Mouse (Mus musculus): ENCODE data around the gene Muc4. TPM values are rescaled to one million over a fixed set of nuclear protein-coding genes. Genes with fewer than 3 reads are reported as not detected.

Muc4 gene
- total RNA-seq (2022) = under 1 TPM in 1 of 4 experiments, not detected in 3; 0.05 TPM

DNA sequence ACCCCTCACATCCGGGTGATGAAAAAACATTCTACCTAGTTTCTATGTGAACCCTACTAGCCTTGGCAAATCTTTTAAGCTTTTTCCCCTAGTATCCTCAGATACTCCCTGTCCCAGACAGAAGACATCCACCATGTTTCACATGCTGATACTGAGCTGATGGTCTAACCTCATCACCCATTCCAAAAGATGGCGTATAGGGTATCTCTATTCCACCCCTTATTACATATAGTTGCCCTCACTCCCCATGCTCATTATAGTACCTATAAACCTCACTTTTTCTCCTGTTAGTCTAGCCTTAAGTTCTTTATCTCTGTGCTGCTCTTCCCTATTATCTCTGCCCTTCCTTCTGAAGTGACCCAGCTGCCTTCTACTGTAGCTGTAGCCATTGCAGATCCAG lies at the start of gene Muc4:
TSS of gene Muc4 (plus strand) at position 301 of the 400 bp plus-strand sequence.
- DNase-seq (ENCODE audit: low spot score in 2 of 2) = no peak

- DNase-seq (ENCODE audit: low spot score in 2 of 2) = no peak
Observed at GRCm38 (mm10) chr16:32685998-32686397, 49.7 kb upstream of the Muc4 start.

- DNase-seq (ENCODE audit: low spot score in 2 of 2) = no peak
Observed at GRCm38 (mm10) chr16:32687221-32687620, 48.5 kb upstream of the Muc4 start.

DNA sequence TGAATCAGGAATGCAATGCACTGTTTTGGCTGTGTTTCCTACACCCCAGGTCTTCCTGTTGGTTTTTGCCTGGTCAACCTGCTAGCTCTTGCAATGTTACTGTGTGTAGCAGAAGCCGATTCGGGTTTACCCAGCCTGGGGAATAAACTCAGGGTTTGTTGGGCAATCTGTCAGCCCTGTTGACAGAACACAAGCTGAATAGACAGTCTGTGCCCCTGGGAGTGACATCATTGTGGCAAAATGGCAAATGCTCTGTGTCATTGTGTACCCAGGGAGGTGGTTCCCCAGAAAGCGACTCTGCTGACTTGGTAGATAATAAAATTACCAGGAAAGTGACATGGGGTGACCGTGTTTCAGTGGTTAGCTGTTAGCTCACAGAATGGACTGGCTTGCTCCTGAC lies 46.9 kb upstream of the Muc4 start:
- no peak for DNase-seq (ENCODE audit: low spot score in 2 of 2)

DNA sequence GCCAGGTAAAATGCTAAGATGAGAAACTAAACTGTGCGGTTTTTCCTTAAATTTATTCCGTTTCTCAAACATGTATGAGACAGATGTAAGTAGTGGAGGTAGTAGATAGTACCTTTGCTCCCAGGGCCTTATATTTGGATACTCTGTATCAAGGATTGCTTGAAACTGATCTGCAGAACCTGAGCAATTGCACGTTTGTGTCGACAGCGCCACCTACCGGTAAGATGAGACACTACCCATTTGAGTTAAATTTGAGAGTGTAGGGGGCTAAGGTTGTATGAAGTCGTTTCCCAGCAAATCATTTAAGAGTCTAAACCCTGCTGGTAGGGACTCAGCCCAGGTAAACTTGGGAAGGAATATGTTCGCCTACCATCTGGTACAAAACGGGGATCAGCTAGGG lies 46.2 kb upstream of the Muc4 start:
- DNase-seq (ENCODE audit: low spot score in 2 of 2) = no peak

DNA sequence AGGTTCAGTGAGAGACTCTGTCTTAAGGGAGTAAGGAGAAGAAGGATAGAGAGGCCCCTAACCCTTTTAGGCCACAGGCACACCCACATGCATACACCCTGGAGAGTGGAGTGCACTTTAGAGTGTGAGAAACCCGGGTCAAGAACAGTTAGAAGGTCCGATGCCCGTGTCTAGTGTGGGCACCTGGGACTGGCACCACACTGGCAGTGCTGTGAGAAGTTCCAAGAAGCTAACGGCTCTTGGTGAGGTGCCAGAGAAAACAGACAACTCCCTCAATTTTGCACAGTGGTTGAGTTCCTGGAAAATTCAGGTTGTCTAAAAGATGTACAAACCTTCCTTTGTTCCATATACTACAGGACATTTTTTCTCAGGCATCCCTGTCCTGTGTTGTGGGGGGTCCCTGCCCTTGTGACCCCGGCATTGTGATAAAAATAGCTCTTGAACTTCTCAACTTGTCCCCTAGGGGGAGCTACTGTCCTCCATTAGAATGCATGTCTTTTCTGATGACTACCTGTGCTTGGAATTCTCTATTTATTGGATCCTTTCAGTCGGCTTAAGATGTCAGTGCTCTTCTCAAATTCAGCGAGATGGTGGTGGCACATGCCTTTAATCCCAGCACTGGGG lies 38.7 kb upstream of the Muc4 start:
- DNase-seq (ENCODE audit: low spot score in 2 of 2) = no peak

GRCm38 (mm10) chr16:32697665-32698446 lies 37.8 kb upstream of the Muc4 start:
- no peak for DNase-seq (ENCODE audit: low spot score in 2 of 2)

DNA sequence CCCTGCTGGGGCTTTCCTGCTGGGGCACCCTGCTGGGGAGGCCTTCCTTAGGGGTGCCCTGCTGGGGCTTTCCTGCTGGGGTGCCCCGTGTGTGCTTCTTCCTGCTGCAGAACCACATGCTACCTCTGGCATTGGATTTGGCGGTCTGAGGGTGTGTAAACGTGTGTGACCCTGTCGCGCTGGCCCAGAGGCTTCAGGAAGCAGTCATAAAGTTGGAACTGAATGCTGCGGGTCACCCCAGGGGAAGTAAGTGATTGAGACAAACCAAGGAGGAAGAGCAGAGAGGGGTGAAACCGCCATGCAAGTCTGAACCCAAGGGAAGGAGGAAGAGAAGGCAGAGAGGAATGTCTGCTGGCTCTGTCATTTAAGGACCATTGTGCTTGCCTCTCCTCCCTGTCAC lies 37.1 kb upstream of the Muc4 start:
- DNase-seq (ENCODE audit: low spot score in 2 of 2) = no peak

GRCm38 (mm10) chr16:32703312-32703912 lies 32.3 kb upstream of the Muc4 start:
- DNase-seq (ENCODE audit: low spot score in 2 of 2) = no peak

GRCm38 (mm10) chr16:32705606-32706005 lies 30.1 kb upstream of the Muc4 start:
- DNase-seq (ENCODE audit: low spot score in 2 of 2) = no peak

GRCm38 (mm10) chr16:32707111-32707823 lies 28.4 kb upstream of the Muc4 start:
- DNase-seq (ENCODE audit: low spot score in 2 of 2) = no peak

GRCm38 (mm10) chr16:32707824-32708456 lies 27.7 kb upstream of the Muc4 start:
- DNase-seq (ENCODE audit: low spot score in 2 of 2) = no peak

- no peak for DNase-seq (ENCODE audit: low spot score in 2 of 2)
Observed at GRCm38 (mm10) chr16:32708457-32709033, 27.1 kb upstream of the Muc4 start.

DNA sequence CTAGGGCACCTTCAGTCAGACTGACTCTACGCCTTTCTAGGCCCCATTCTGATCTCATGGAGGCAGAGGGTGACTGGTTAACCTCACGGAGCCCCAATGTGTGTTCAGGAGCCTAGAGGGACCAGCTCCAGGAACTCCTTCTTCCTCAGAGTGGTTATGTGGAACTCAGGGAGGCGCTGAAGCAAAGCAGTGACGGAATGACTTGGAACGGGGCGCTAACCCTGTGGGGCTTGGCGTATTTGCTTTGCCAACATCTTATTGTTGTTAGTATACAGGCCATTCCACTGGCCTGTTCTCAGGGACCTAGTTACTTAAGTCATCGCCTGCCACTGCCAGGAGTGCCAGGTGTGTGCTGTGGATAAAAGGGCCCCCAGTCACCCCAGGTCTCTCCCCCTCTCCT lies 26.6 kb upstream of the Muc4 start:
- no peak for DNase-seq (ENCODE audit: low spot score in 2 of 2)

DNA sequence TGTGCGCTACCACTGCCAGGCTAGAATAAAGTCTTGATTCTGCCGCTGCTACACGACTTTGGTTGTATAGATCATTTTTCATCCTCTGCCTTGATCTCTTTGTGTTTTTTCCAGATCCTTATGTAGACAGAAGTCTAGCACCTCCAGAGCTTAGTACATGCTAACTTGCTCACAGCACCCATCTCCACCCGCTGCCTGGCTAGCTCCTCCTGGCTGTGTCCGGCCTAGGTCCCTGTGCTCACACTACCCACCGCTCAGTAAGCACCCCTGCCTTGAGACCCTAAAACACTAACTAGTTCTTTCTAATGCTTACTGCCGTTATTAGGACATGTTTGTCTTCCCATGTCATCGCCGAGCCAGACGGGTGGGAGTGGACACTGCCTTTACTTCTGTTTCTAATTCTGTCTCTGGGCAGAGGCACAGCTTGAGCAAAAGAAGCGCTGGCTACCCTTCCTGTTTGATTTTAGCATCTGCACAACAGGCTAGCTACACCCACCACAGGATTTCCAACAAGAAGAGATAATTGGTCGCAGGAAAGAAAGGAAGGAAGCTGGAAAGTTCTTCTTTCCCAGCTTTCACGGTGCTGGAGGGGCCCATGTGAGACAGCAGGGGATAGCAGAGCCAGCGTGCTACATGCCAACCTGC lies 25.1 kb upstream of the Muc4 start:
- DNase-seq (ENCODE audit: low spot score in 2 of 2) = no peak

DNA sequence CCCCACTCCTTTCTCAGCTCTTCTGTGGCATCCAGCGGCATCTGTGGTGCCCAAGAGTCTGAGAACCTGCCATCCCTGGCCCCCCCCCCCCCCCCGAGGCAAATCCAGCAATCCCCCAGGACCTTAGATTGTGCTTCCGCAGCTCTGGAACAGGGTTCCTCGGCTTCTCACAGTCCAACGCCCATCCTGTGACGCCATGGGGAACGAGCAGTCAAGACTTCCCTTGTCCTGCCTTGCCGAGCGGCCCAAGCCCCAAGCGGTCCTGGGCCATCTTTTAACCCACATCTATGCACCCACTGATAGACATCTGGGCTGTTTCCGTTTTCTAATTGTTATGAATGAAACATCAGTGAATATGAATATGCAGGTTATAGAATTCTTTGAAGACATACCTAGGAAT lies 23.5 kb upstream of the Muc4 start:
- no peak for DNase-seq (ENCODE audit: low spot score in 2 of 2)

DNA sequence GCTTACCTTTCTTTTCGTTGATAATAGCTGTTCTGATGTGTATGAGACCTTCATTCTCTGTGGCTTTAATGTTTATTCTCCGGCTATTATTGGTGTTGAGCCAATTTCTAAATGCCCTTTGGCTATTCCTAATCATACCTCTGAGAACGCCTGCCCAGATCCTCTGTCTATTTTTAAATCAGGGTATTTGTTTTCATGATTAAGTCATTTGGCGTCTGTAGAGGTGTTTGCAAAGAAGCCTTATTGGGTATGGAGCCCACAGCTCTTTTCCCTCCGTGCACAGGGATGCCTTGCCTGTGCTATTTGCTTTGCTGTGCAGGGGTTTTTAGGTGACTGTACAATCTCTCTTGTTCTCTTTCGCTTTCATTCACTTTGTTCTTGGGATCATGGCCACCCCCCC lies 22.1 kb upstream of the Muc4 start:
- DNase-seq (ENCODE audit: low spot score in 2 of 2) = no peak

- DNase-seq (ENCODE audit: low spot score in 2 of 2) = no peak
Observed at GRCm38 (mm10) chr16:32715364-32715763, 20.3 kb upstream of the Muc4 start.

GRCm38 (mm10) chr16:32723163-32723562 lies 12.5 kb upstream of the Muc4 start:
- no peak for DNase-seq (ENCODE audit: low spot score in 2 of 2)

DNA sequence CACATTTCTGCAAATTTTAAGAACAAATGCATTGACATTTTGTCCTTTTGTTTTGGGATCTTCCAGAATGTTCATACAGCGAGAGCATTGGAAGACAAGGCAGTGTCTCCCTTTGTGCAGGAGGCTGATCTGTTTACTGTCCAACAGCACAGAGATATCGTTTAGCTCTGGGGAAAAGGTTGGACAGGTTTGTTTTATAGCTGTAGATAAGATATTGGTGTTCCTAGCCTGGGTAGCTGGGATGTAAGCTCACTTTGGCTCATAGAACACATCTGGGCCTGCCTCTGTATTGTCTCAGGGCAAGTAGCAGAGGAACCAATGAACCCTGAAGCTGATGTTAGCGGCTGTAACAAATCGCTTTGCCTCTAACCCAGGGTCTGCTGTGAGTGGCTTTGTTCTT lies 11.9 kb upstream of the Muc4 start:
- DNase-seq (ENCODE audit: low spot score in 2 of 2) = no peak

- no peak for DNase-seq (ENCODE audit: low spot score in 2 of 2)
Observed at GRCm38 (mm10) chr16:32724259-32724658, 11.4 kb upstream of the Muc4 start.
